In genomic region chr14:20844671-20845576, GRCm38 (mm10) we compare ENCODE assay signal across 13 mouse cellular contexts. TPM values are rescaled to one million over a fixed set of nuclear protein-coding genes. Genes with fewer than 3 reads are reported as not detected.
DNase-seq lines count a peak whose midpoint lies in the region; ATAC-seq and TF ChIP-seq lines count a peak whose summit lies in the region.
"Had no signal": no experiment of that assay in that cellular context is flagged by ENCODE, and none has a peak within 500 bp of the region (broad histone marks: within the 10 kb centered on the region; RNA-seq: fewer than 3 reads in every experiment).

No protein-coding gene starts in this region.

- H3K4me3 ChIP-seq in layer of hippocampus, adult 2 months: no peak overlapping the region
- H3K4me3 ChIP-seq in kidney, embryonic 15.5 days (replicated peaks): no peak overlapping the region
- H3K4me3 ChIP-seq: neural tube, embryonic 15.5 days had no signal

- WGBS in kidney, embryonic 15.5 days: 78% methylated on average over 10 of the region's 10 CpGs

- H3K9me3 ChIP-seq in kidney, embryonic 15.5 days (replicated peaks): no peaks in the 10 kb centered on the region
- H3K9me3 ChIP-seq: G1E; neural tube, embryonic 15.5 days had no signal

- H3K4me2 ChIP-seq in kidney, embryonic 15.5 days: no peak overlapping the region
- H3K4me2 ChIP-seq: neural tube, embryonic 15.5 days had no signal

- H3K36me3 ChIP-seq in kidney, embryonic 15.5 days: 0 out of 2 replicates have a peak, but pooled peaks cover 6% of the 10 kb centered on the region
- H3K36me3 ChIP-seq: G1E; neural tube, embryonic 15.5 days had no signal

- H3K9ac ChIP-seq in kidney, embryonic 15.5 days: no peak overlapping the region
- H3K9ac ChIP-seq: neural tube, embryonic 15.5 days had no signal

- TF ChIP-seq CTCF in layer of hippocampus, adult 2 months (conservative IDR thresholded peaks at IDR 0.05): no peak

- ATAC-seq in kidney, embryonic 15.5 days (replicated peaks; ENCODE audit: low FRiP score): no peak
- peak; percentile 47 for ATAC-seq in megakaryocyte progenitor cell, adult 5-6 weeks (replicated peaks; ENCODE audit: poor library complexity)

- H3K27ac ChIP-seq in layer of hippocampus, adult 2 months: peak overlapping the region; percentile 40; the same call in 1 of the 2 replicates
- H3K27ac ChIP-seq in kidney, embryonic 15.5 days: peak overlapping the region; percentile 73
- H3K27ac ChIP-seq: neural tube, embryonic 15.5 days had no signal

- no peaks in the 10 kb centered on the region for H3K27me3 ChIP-seq in kidney, embryonic 15.5 days
- H3K27me3 ChIP-seq: neural tube, embryonic 15.5 days had no signal

- peaks cover 23% of the 10 kb centered on the region for H3K4me1 ChIP-seq in kidney, embryonic 15.5 days
- H3K4me1 ChIP-seq: neural tube, embryonic 15.5 days had no signal

- no peak for DNase-seq in layer of hippocampus, adult 2 months (ENCODE audit: low spot score in 2 of 2)
- no peak for DNase-seq in layer of hippocampus, postnatal 36 days
- peak; percentile 27 for DNase-seq in adipocyte (ENCODE audit: low spot score)
- DNase-seq in right cerebral cortex, postnatal 10 days (ENCODE audit: low spot score in 2 of 2): no peak
- no peak for DNase-seq in urinary bladder, postnatal 14 days (ENCODE audit: low spot score)
- DNase-seq in frontal cortex, postnatal 10 days (ENCODE audit: low spot score in 2 of 2): no peak
- DNase-seq: adrenal gland, adult 8-10 months; cerebellum, adult 9-11 months; right cerebral cortex, postnatal 25 days had no signal

RNA-seq across cellular contexts. Expression of gene Plau, which starts 8.5 kb away (rescaled TPM):
- total RNA-seq in layer of hippocampus, adult 2 months (2021): 1 to 10 TPM; 3.2 to 4.2 TPM
- 1 to 10 TPM; 4.2 to 4.3 TPM for total RNA-seq in layer of hippocampus, postnatal 36 days (2021)
- 10.7 and 12.4 TPM in 2 replicates for polyA plus RNA-seq in kidney, embryonic 15.5 days (2015; fragmentation: Nextera tagmentation; extraction: Ambion mirVana)
- total RNA-seq in megakaryocyte progenitor cell, adult 5-6 weeks (2015): 3.4 TPM in 2 replicates
- 6.9 and 7.6 TPM in 2 replicates for total RNA-seq in megakaryocyte progenitor cell, adult 5-6 weeks (2017)
- polyA plus RNA-seq: G1E had no signal

RNA-seq across cellular contexts. Expression of gene Camk2g, which starts 51.0 kb away (rescaled TPM):
- 100 to 1,000 TPM; 216 to 229 TPM for total RNA-seq in layer of hippocampus, adult 2 months (2021)
- total RNA-seq in layer of hippocampus, postnatal 36 days (2021): 100 to 1,000 TPM; 187 to 199 TPM
- 39.6 and 48.4 TPM in 2 replicates for polyA plus RNA-seq in kidney, embryonic 15.5 days (2015; fragmentation: Nextera tagmentation; extraction: Ambion mirVana)
- total RNA-seq in megakaryocyte progenitor cell, adult 5-6 weeks (2015): 22.9 and 29.1 TPM in 2 replicates
- 47.5 and 52.5 TPM in 2 replicates for total RNA-seq in megakaryocyte progenitor cell, adult 5-6 weeks (2017)
